Mouse (Mus musculus): ENCODE results near the gene 1810024B03Rik. TPM values are rescaled to one million over a fixed set of nuclear protein-coding genes. Genes with fewer than 3 reads are reported as not detected.
A peak's percentile ranks its signal among the peaks of the same experiment; 100 is the strongest.
"Not testable (repeated sequence)": the region's sequence is repeated elsewhere in the genome, so short reads cannot be mapped to it uniquely, and the experiment has no call there.

The 1810024B03Rik gene
- total RNA-seq, 2 experiments from 2014 or later, result 0.52 to 0.93 TPM

GRCm38 (mm10) chr2:127182598-127183381 lies 25.3 kb downstream of the 1810024B03Rik start:
- DNase-seq, result peak; percentile 54

DNA sequence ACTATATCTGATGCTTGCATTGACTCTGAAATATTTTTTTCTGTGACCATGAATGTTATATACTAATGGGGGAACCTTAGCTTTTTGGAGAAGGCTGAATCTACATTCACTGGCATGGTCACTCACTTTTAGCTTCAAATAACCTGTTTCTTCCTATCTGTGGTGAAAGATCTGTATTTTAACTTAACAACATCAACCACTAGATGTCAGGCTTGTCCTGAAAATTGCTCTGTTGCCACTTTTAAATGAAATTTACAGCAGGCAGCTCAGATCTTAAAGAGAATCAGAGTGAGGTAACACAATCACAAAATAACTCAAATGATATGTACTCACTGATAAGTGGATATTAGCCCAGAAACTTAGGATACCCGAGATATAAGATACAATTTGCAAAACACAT lies 41.8 kb downstream of the 1810024B03Rik start:
- DNase-seq, result not testable (repeated sequence)

DNA sequence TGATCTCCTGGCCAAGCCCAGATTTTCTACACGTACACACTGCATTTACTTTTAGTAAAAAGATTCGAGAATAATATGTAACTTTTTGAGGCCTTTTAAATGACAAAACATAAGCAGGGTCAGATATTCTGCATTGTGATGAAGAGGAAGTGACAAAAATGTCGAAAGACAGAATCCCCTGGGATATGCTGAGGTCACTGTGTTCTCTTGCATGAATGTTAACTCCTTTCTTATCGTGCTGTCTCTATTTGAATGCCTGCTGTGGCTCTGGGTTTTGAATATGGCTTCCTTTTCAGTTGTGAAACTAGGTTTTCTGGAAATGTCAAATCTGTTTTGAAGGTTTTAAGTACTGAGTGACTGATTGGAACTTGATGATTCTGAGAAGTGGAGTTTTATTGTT lies 42.4 kb downstream of the 1810024B03Rik start:
- no peak for DNase-seq

DNA sequence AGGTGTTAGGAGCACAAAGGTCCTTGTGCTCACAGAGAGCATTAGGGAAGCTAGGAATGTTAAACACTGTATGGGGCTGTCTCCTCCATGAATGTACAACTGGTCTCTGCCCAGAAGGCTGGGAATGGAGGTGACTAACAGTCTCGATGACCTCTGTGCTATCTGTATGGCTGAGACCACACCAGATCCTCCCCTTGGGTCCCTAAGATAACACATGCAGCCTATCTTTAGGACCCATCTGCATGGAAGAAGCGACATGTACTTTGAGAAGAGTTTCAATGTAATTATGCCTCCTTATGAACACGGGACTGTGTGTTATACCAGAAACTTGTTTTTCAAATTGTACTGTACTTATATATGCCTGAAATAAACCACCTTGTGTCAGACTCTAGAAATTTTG lies 62.4 kb downstream of the 1810024B03Rik start:
- no peak for DNase-seq

- peak; percentile 75 for DNase-seq
Measured at GRCm38 (mm10) chr2:127143158-127144063, 64.7 kb downstream of the 1810024B03Rik start, which contains the start of gene Itpripl1. TSS of gene Itpripl1 (minus strand) at chr2:127143442.

DNA sequence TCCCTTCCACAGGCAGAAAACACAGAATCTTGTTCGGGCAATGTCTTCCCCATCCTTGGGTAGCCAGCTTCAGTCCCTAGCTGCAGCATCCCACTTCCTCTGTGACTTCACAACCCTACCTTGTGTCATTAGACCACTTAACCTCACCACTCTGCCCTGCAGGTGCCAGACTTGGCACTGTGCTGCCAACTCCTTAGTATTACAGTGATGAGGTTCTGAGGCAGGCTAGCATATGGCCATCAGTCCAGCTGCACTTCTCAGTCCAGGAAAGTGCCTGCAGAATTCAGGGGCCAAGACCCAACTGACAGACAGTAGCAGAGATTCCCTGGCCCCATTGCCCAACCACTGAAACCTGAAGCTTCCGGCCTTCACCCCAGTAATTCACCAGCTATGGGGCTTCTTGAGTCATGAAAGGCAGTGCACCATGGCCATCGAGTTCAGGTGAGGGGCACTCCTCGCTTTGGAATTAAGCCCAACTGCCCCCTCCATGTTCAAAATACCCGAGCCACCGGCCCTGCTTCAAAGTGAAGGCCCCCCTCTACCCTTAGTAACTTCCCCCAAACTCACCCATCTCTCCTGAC lies 65.4 kb downstream of the 1810024B03Rik start:
- no peak for DNase-seq

- DNase-seq, result no peak
Measured at GRCm38 (mm10) chr2:127142031-127142430, 66.0 kb downstream of the 1810024B03Rik start.

- DNase-seq, result no peak
Measured at GRCm38 (mm10) chr2:127140011-127140410, 68.1 kb downstream of the 1810024B03Rik start.

- no peak for DNase-seq
Measured at GRCm38 (mm10) chr2:127139605-127140004, 68.5 kb downstream of the 1810024B03Rik start.

GRCm38 (mm10) chr2:127139094-127139493 lies 69.0 kb downstream of the 1810024B03Rik start:
- no peak for DNase-seq

GRCm38 (mm10) chr2:127138449-127138848 lies 69.6 kb downstream of the 1810024B03Rik start:
- DNase-seq, result no peak

DNA sequence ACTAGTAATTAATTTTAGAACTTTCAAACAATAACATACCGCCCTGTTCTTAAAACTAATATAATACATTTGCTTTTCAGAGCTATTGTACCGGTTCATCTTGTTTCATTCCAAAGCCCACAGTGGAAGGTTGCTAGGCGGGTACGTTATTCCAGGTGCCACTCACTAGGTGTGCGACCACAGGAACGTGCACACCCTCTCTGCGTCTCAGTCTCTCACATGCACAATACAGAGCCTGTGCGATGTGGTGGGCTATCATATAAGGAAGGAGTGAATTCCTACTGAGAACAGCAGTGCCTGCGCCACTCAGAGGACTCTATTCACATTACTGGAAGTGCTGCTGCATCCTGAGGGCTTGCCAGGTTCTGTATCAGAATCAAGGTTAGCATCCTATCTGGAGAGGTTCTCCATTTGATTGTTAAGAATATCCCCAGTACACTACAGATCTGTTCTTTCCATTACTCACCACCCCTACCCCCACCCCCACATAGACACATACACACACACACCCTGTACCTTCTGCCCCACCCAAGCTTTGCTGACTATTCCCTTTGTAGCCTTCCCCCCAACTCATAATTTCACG lies 70.2 kb downstream of the 1810024B03Rik start:
- DNase-seq, result no peak

DNA sequence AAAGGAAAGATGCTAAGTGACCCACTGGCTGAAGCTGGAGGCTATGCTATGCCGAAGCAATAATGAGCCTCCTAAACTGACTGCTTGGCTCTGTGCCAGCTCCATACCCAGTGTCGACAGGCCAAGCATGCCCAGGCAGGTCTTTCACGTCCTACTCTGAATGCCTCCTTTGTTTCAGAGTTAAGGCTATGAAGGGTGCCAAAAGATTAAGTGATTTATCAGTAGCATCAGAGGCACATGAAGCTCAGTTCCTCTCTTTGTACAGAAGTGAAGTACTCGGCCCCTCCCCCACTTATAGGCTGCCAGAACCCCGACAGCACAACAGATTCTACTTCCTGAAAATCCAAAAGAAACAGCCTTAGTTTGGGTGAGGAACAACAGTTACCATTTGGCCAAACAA lies 71.1 kb downstream of the 1810024B03Rik start:
- DNase-seq, result no peak

Other genes with a start within 250 kb of the 1810024B03Rik start
- 10 to 100 TPM in 1 of 2 experiments, 1 to 10 TPM in 1; 9.8 to 11.8 TPM for gene Ap4e1, start 199.6 kb downstream of the 1810024B03Rik start, total RNA-seq (2021)
- 10 to 100 TPM; 15.5 to 16.4 TPM for gene Blvra, start 137.6 kb downstream of the 1810024B03Rik start, total RNA-seq (2021)
- 10 to 100 TPM in 1 of 2 experiments, 1 to 10 TPM in 1; 9.0 to 12.5 TPM for gene Ncaph, start 74.3 kb downstream of the 1810024B03Rik start, total RNA-seq (2021)
- gene Itpripl1, start 64.8 kb downstream of the 1810024B03Rik start, total RNA-seq (2021), result 1 to 10 TPM; 6.7 to 8.0 TPM
- gene Snrnp200, start 106 bp upstream of the 1810024B03Rik start, total RNA-seq (2021), result 10 to 100 TPM; 44.2 to 47.0 TPM
- 10 to 100 TPM; 43.2 to 49.9 TPM for gene Ciao1, start 39.5 kb upstream of the 1810024B03Rik start, total RNA-seq (2021)
- 10 to 100 TPM; 39.0 to 41.8 TPM for gene Tmem127, start 39.6 kb upstream of the 1810024B03Rik start, total RNA-seq (2021)
- gene Stard7, start 61.9 kb upstream of the 1810024B03Rik start, total RNA-seq (2021), result 100 to 1,000 TPM in 1 of 2 experiments, 10 to 100 TPM in 1; 98.8 to 104 TPM
- gene Dusp2, start 127.9 kb upstream of the 1810024B03Rik start, total RNA-seq (2021), result 1 to 10 TPM; 2.6 TPM
- under 1 TPM in 1 of 2 experiments, not detected in 1; 0.16 TPM for gene Astl, start 130.4 kb upstream of the 1810024B03Rik start, total RNA-seq (2021)
- gene Adra2b, start 154.9 kb upstream of the 1810024B03Rik start, total RNA-seq (2021), result 1 to 10 TPM; 1.4 to 1.8 TPM
- under 1 TPM; 0.09 TPM for gene Gpat2, start 216.9 kb upstream of the 1810024B03Rik start, total RNA-seq (2021)
- gene Fahd2a, start 236.3 kb upstream of the 1810024B03Rik start, total RNA-seq (2021), result 10 to 100 TPM; 10.1 to 12.4 TPM